Mouse (Mus musculus) liver, postnatal 0 days (tissue): ENCODE measurements at regions not wholly inside any gene's neighbourhood (a gene's known extent, or its start where the extent isn't known, plus 50 kb on each side); places are given as distances from the start of the nearest gene placed in this dataset.

Experiments used
- ATAC-seq: fragments of 200-750 bp; cut with Nextera tagmentation; 2 replicates; pipeline ENCODE4 v1.8.0; 2017; ENCODE audit warnings: mild to moderate bottlenecking, moderate library complexity
- DNase-seq: peaks from one replicate; pipeline ENCODE4 v3.0.0-alpha.2; 2016
- H3K27ac ChIP-seq: fragments of 300-500 bp; sonication (generic); 2 replicates; pipeline ENCODE4 v1.5.1; 2014; ENCODE audit warnings: antibody characterized with exemption, moderate library complexity, mild to moderate bottlenecking, low read depth
- H3K27me3 ChIP-seq: fragments of 300-500 bp; sonication (generic); 2 replicates; pipeline ENCODE4 v1.6.1; 2014; ENCODE audit warnings: low read length, control low read depth, mixed read lengths; ENCODE audit not compliant: insufficient read depth
- H3K36me3 ChIP-seq: fragments of 300-500 bp; sonication (generic); replicated peaks from 2 replicates; pipeline ENCODE4 v1.6.1; 2014; ENCODE audit warnings: mild to moderate bottlenecking, control low read depth, low read length, moderate library complexity, mixed read lengths; ENCODE audit not compliant: insufficient read depth
- H3K4me1 ChIP-seq: fragments of 300-500 bp; sonication (generic); 2 replicates; pipeline ENCODE4 v1.6.1; 2014; ENCODE audit warnings: antibody characterized with exemption, mild to moderate bottlenecking, control low read depth; ENCODE audit not compliant: insufficient read depth
- H3K4me2 ChIP-seq: fragments of 300-500 bp; sonication (generic); 2 replicates; pipeline ENCODE4 v1.6.1; 2014; ENCODE audit warnings: low read depth, mild to moderate bottlenecking, low read length, moderate library complexity, mixed read lengths
- H3K4me3 ChIP-seq: fragments of 300-500 bp; sonication (generic); 2 replicates; pipeline ENCODE4 v1.5.1; 2014; ENCODE audit warnings: low read depth, low read length
- H3K9ac ChIP-seq: fragments of 300-500 bp; sonication (generic); replicated peaks from 2 replicates; pipeline ENCODE4 v1.6.1; 2014; ENCODE audit warnings: mild to moderate bottlenecking, moderate library complexity
- H3K9me3 ChIP-seq: fragments of 300-500 bp; sonication (generic); 2 replicates; pipeline ENCODE4 v1.6.1; 2016; ENCODE audit warnings: mild to moderate bottlenecking, control low read depth, low read length, mixed read lengths
- CTCF ChIP-seq: sonication (generic); IDR thresholded peaks from 2 replicates; pipeline ENCODE4 v1.5.1; 2016; ENCODE audit warnings: antibody characterized with exemption, low read depth
- EP300 ChIP-seq: IDR thresholded peaks from 2 replicates; pipeline ENCODE4 v1.6.1; 2016; ENCODE audit warnings: antibody characterized with exemption, low read depth, mild to moderate bottlenecking
- WGBS: fragments of 180-500 bp; shearing (Covaris S2); extraction: QIAGEN DNeasy Blood & Tissue Kit; methylation state at CpG from one replicate; pipeline ENCODE4 v1.1.7; 2014; ENCODE audit not compliant: insufficient replicate concordance; 5-methylcytosine and 5-hydroxymethylcytosine counted together

GRCm38 (mm10) chr10:56525791-56526190 lies 148.7 kb downstream of the Gja1 start:
- Histone ChIP-seq H3K9ac (no peak overlapping the region), H3K4me3 (no peak overlapping the region), H3K9me3 (no peaks in the 10 kb centered on the region), H3K27me3 (no peaks in the 10 kb centered on the region), H3K4me2 (no peak overlapping the region), H3K4me1 (no peaks in the 10 kb centered on the region), H3K27ac (no peak overlapping the region), H3K36me3 (no peaks in the 10 kb centered on the region)
- 79% methylated on average over 2 of the region's 2 CpGs for WGBS
- TF ChIP-seq EP300 (no peak), CTCF (no peak)
- DNase-seq (no peak), ATAC-seq (no peak)

GRCm38 (mm10) chr10:56537091-56537490 lies 160.0 kb downstream of the Gja1 start:
- H3K4me3 ChIP-seq = no peak overlapping the region
- no peaks in the 10 kb centered on the region for H3K4me1 ChIP-seq
- H3K27me3 ChIP-seq = no peaks in the 10 kb centered on the region
- H3K9me3 ChIP-seq = no peaks in the 10 kb centered on the region
- 68% methylated on average over 4 of the region's 4 CpGs for WGBS
- no peak for ATAC-seq
- H3K36me3 ChIP-seq = no peaks in the 10 kb centered on the region
- DNase-seq = no peak
- no peak overlapping the region for H3K9ac ChIP-seq
- H3K4me2 ChIP-seq = no peak overlapping the region
- TF ChIP-seq EP300 = no peak
- no peak for TF ChIP-seq CTCF
- no peak overlapping the region for H3K27ac ChIP-seq

- no peaks in the 10 kb centered on the region for H3K4me1 ChIP-seq
- no peaks in the 10 kb centered on the region for H3K27me3 ChIP-seq
- no peak overlapping the region for H3K4me3 ChIP-seq
- no peak overlapping the region for H3K27ac ChIP-seq
- 69% methylated on average over 5 of the region's 5 CpGs for WGBS
- no peak for ATAC-seq
- H3K36me3 ChIP-seq = no peaks in the 10 kb centered on the region
- H3K9ac ChIP-seq = no peak overlapping the region
- TF ChIP-seq CTCF (no peak), EP300 (no peak)
- no peaks in the 10 kb centered on the region for H3K9me3 ChIP-seq
- DNase-seq = no peak
- H3K4me2 ChIP-seq = no peak overlapping the region
Measured at GRCm38 (mm10) chr10:56539827-56540511, 162.8 kb downstream of the Gja1 start.

- H3K36me3 ChIP-seq = no peaks in the 10 kb centered on the region
- TF ChIP-seq EP300 = no peak
- no peak for TF ChIP-seq CTCF
- H3K4me1 ChIP-seq = no peaks in the 10 kb centered on the region
- H3K27me3 ChIP-seq = no peaks in the 10 kb centered on the region
- no peak overlapping the region for H3K4me3 ChIP-seq
- H3K4me2 ChIP-seq = no peak overlapping the region
- ATAC-seq (no peak), DNase-seq (no peak)
- WGBS = 69% methylated on average over 3 of the region's 3 CpGs
- no peaks in the 10 kb centered on the region for H3K9me3 ChIP-seq
- no peak overlapping the region for H3K27ac ChIP-seq
- H3K9ac ChIP-seq = no peak overlapping the region
Measured at GRCm38 (mm10) chr10:56542106-56542505, 165.0 kb downstream of the Gja1 start.

- DNase-seq = no peak
- Histone ChIP-seq H3K4me2 (no peak overlapping the region), H3K4me1 (no peaks in the 10 kb centered on the region), H3K36me3 (no peaks in the 10 kb centered on the region), H3K9ac (no peak overlapping the region), H3K27me3 (no peaks in the 10 kb centered on the region), H3K9me3 (no peaks in the 10 kb centered on the region), H3K27ac (no peak overlapping the region), H3K4me3 (no peak overlapping the region)
- TF ChIP-seq CTCF = no peak
- TF ChIP-seq EP300 = no peak
- no peak for ATAC-seq
- 68% methylated on average over 3 of the region's 3 CpGs for WGBS
Measured at GRCm38 (mm10) chr10:56545989-56546388, 168.9 kb downstream of the Gja1 start.

- 49% methylated on average over 2 of the region's 2 CpGs for WGBS
Measured at GRCm38 (mm10) chr10:56546824-56547223, 169.7 kb downstream of the Gja1 start.

More at GRCm38 (mm10) chr10:56546824-56547223, 169.7 kb downstream of the Gja1 start:
- TF ChIP-seq EP300 (no peak), CTCF (no peak)
- no peak overlapping the region for H3K9ac ChIP-seq
- H3K9me3 ChIP-seq = no peaks in the 10 kb centered on the region
- H3K36me3 ChIP-seq = no peaks in the 10 kb centered on the region
- no peak for DNase-seq
- no peak overlapping the region for H3K4me2 ChIP-seq
- no peak overlapping the region for H3K4me3 ChIP-seq
- H3K4me1 ChIP-seq = no peaks in the 10 kb centered on the region
- H3K27ac ChIP-seq = no peak overlapping the region
- no peak for ATAC-seq
- H3K27me3 ChIP-seq = no peaks in the 10 kb centered on the region
